Mouse (Mus musculus) naive thymus-derived CD4-positive, alpha-beta T cell, adult 2 months (primary cell): Measurements from ENCODE around the gene Sfxn2.

ENCODE experiments used
- DNase-seq: peaks from one replicate; pipeline ENCODE4 v3.0.0-alpha.2; 2011; ENCODE audit warnings: low read depth

The Sfxn2 gene

DNA sequence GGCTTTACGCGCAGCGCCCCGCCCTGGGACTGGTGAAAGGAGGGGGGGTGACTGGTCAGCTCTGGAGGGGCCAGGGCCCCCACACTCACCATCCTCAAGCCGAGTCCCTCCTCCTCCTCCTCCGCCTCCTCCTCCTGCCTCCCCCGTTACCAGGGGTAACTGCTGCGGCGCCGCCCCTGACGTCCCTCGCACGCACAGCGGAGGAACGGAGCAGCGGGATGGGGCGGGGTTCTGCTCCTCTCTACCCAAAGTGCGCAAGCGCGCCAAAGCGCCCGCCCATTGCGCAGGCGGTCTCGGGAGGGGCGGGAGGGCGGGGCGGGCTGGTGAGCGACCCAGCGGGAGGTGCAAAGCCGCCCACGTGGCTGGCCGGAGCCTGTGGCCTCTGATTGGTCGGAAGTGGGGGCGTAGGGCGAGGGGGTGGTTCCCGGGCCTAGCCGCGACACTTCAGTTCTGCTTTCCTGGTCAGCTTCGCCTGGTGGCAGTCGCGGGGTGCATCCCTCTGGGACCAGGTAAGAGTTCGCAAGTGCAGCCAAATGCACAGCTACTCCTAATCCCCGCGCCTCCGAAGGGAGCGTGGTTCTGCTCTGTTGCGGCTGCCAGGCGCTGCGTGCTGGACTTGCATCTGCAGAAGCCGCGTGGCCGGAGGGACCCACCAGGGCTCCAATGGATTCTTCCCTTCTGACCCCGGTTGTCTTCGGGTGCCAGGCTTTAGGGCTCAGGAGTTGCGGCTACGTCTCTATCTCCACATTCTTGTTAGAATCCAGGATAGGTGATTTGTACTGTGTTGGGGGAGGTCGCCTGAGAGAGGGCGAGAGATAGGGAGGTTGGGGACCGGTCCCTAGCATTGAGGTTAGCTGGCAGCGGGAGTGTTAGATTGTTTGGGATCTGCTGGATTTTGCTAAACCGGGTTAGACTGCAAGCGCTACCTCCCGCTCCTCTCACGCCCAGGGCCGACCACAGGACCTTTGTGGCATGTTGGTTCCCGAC, at the start of gene Sfxn2, which contains the start of gene Arl3:
Gene Sfxn2, plus strand, starts transcription at position 415 of the 987 bp plus-strand sequence.
Gene Arl3, minus strand, starts transcription at position 248 of the 987 bp plus-strand sequence.
- peak; percentile 97 for DNase-seq

DNA sequence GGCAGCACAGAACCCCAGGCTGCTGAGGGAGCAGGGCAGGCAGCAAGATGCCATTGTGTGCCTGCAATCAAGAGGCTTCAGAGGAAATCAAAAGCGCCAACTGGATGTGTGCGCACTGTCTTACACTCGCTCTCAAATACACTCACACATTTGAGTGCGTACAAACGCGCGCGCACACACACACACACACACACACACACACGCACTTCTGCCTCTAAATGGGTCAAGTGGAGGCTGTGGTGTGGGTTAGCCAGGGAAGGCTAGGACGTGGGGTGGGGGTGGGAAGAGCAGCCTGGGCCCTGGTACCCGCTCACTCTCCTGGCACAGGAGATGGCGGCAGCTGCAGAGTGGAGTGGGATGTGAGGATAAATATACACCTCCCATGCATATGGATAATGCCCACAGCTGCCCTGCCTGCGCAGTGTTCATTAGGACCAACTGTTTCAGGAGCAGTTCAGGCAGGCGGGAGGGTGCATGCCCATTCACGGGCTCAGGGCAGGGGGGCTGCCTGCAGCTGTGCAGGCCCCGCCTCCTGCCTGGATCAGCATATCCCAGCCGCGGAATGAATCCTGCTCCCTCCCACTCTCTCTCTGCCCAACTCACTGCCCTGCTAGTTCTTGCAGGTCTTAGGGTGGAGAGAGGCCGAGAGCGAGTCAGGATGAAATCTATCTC, 49.5 kb upstream of the Sfxn2 start:
- peak; percentile 48 for DNase-seq

DNA sequence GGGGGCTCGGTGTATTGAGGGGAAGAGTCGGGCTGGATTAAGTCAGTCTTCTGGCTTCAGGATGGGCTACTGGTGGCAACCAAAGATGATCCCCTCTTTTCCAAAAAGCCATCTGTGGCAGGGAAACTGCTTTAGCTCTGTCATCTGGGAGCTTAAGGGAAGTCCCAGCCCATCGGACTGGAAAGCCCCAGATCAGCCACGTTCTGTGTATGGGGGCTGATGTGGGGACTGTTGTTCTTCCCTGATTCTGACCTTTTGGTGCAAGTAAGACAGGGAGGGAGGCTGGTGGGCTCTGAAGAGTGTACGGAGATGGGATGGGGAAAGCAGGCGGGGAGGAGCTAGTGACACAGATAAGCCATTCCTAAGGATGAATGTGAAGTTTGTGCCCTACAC, 49.0 kb upstream of the Sfxn2 start:
- peak; percentile 19 for DNase-seq

DNA sequence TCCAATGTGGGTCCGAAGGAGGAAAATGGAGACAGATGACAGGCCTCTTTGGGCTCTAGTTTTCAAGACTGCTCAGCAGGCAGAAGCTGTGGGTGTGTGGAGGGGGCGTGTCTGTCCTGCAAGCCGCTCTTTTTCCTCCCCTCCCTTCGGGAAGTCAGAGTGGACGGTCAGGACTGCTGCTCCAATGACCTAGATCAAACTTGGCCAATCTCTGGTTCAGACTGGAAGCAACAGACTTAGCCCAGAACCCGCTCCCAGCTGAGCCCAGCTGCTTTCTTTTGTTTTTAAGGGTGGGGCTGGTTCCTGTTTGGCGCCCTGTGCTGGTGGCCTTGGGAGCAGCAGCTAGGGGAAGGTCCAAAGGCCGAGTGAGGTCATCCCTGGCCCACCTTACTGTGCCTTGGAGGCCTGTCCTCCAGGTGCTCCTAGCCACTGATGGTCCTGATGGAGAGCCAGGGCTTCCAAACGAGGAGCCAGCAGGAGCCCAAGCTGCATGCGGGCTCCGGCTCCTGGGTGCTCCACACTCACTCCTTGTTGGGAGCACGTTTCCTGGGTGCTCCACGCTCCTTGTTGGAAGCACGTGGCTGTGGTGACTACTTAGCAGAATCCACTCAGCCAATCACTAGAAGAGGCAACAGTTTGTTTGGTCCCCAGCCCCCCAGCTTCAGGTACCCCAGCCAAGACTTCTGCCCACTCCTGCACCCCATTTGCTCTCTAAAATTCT, 48.4 kb upstream of the Sfxn2 start:
- peak; percentile 28 for DNase-seq

DNA sequence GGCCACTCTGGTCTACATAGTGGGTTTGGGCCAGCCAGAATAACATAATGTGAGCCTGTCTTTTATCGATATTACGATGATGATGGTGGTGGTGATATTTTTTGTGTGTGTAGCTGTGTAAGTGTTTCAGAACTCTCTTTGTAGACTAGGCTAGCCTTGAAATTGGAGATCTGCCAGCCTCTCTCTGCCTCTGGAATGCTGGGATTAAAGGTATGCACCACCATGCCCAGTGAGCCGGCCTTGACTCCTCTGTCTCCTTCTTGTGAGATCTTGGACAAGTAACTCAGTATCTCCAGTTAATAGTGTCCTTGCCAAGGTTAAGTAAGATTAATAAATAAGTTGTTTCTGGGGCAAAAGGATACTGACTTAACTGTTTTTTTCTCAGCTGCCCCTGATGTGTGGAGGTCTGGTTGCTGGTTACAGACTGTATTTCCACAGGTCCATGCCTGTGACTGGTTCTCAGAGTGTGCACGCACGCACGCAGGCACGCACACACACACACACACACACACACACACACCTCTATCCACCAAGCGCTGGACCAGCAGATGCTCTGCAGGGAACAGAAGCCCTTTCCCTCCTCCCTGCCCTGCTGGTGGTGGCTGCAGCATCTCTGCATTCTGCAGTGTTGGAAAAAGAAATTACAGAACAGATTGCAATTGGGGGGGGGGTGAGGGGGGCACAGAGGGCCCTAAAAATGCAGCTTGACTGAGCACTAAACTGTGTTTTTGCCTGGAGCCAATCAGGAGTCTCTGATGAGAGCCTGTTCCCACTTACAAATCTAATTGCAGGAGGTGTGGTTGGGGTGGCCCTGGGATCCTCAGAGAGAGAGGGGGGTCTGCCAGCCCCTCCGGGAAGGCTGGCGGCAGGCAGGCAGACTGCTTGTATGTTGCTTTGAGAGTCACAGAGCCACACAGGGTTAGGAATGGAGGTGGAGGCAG, 47.2 kb upstream of the Sfxn2 start:
- DNase-seq, result no peak

DNA sequence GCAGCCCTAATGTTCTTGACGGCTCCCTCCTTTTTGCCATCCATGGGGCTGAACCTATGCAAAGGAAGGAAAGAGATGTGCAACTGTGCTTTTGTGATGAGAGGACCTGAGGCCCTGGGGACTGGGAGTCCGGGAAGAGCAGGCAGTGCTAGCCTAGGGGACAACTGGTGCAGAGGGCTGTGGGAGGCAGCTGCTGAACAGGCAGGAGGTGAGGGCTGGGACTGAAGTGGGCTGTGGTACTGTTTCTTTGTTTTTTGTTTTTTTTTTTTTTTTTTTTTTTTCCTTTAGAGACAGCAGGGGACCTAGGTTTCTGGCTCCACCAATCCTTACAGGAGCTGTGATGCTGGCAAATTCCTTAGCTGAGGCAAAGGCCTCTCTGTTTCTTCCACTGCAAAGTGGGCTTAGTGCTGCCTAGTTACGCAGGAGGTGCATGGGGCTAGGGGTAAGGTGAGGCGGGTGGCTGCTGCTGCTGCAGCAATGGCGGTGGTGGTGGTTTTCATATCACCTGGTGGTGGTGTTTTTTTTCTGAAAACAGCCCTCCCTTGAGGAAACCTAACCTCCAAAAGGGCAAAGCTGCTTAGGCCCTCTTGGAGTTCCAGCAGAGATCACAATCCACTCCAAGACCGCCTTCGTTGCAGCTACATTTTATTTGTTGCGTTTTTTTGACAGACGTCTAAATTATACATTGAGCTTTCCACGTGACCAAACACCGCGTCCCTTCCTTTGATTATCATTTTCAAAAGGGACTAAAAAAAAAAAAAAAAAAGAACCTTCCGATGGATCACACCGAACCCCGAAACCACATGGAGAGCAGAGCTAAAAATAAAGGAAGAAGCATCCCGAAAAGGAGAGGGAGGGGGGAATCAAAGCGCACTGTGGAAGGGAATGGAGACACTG, 45.3 kb upstream of the Sfxn2 start:
- peak; percentile 35 for DNase-seq

DNA sequence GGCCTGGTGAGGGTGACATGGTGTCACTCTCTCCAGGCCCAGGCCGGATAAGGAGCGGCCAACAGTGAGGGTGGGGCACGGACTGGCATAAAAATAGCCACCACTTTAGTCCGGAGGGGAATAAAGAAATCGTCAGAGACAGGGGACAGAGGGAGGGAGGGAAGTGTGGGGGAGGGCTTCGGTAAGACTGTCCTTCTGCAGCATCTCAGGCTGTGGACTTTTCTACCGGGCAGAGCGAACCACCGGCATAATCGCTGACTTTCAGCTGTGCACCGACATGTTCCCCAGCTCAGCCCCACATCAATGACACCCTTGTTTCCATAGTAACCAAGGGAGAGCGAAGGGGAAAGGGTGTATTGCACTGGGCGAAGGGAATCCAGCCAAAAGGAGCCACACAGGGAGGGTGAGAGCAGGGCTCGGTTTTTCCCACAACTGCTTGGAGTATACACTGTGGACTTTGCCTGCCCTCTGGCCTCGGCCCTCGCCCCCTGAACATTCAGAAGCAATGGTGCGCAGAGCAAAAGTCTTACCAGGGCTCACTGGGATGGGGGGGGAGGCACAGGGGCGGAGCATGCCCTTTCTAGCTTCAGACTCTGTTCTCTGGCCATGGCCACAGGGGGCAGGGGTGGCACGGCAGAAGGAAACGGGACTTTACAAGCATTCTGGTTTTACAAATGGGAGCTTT, 44.5 kb upstream of the Sfxn2 start:
- DNase-seq, result peak; percentile 62

DNA sequence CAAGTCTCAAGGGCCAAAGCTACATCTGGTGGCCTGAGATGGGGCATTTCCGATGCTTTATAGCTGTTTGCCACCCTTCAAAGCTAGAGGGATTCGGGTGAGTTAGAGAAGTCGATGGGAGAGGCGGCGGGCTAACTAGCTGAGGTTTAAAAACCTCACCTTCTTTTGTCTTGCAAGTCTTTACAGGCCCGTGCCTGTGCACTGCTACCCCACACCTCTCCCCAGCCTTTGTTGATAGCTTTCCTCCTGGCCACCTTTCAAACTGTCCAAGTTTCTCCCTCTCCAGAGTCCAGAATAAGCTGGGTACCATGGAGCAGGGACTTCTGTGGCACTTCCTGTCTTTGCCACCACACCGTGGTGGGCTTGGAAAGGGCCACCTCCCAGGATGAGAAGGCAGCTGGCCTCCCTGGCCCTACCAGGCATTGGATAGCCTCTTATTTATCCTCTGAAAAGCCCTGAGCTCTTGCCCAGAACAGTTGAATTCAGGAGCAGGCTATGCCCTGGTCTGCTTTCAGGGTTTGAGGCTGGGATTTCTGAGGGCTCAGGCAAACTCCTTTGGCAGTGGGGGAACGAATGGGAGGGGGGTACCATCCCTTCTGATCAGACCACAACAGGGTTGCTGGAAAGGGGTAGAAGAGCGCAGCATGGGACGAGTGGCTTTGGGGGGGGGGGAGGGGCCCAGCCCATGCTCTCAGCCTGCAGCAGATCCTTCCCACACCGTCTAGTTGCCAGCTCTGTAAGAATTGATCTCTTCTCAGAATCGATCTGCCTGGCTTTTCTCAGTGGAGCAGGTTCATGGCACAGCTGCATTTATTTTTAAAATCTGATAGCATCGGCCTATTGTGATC, 43.3 kb upstream of the Sfxn2 start:
- no peak for DNase-seq

DNA sequence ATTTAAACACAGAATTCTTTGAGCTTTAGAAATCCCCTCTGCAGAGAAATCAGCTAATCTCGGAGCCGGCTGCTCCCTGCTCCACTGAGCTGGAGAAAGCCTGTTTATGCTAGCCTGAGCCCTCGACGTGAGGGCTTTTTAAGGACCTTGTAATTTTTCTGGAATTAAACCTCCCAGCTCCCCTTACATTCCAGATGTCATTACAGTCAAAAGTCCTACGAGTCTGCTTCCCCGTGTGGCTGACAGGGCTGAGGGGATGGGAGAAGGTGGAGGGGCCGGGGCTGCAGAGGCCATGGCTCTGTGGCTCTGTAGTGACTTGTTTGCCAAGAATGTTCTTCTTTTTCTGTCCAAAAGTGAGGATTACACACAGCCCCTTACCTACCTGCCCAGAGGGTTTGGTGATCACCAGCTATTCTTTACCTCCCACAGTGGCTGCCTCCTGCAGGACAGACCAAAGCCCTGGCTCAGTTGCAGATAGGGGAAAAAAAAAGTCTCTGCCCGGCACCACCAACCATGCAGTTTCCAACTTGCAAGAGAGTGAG, 42.6 kb upstream of the Sfxn2 start:
- no peak for DNase-seq

DNA sequence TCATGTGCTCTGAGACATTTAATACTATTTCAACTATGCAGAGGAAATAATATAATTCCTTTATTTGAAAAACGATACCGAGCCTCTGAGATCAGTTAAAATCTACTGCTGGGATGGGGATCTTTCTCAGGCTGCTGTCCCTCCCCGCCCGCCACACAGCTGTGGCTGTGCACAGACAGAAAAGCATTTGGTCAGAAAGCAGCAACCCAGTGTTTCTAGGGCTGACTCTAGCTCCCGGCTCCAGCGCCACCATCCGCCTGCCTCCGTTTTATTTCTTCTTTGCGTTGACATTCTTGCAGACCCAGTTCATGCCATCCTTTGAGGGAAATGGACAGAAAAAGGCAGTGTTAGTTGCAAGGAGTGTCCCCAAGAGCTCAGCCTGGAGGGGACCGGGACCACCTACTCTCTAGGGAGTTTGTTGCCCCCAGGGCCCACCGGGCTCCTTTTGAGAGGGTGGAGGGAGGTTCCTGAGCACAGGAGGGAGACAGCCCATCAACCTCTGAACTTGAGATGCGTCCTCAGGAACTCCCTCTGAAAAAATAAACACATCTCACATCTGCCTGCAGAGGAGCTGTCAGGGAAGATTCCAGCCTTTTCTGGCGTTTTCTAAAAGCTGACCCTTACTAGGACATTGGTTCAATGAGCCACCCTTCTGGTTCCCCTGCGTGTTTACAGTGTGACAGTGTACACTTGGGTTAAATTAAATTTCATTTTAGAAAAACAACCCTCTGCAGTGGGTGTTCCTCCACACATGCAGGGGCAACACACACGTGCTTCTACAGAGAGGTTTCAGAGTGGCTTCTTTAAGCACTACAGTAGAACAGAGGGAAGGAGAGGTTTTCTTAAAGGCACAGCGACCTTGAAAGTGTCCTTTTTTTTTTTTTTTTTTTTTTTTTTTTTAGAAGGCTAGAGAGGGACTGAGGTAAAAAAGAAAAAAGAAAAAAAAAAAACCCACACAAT, 41.8 kb upstream of the Sfxn2 start:
- DNase-seq, result no peak

DNA sequence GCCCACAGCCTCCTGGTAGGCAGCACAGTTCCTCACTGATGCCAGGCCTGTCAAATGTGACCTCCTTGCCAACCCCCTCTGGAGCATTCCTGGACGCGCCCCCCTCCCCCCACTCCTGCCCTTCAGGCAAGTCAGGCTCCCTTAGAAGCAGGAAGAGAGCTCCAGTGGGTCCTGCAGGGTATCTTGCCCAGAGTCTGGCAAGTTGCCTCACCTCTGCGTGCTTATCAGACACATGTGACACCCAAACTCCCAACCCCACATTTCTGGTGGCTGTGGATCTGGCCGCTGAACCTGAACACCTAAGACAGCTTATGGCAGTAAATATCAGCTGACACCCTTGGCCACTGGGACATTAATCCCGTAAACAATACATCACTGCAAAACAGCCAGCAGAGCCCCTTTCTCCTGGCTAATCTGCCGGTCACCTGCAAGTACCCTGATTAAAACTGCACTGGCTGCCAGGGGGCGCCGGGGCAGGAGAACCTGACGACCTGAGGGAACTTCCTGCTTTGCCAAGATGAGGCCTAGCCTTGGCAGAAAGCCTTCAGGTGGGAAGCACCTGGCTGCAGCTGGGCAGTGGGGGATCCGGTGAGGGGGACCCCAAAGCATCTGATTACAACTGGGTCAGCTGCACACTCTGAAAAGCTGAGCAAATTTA, 41.0 kb upstream of the Sfxn2 start:
- DNase-seq, result no peak

DNA sequence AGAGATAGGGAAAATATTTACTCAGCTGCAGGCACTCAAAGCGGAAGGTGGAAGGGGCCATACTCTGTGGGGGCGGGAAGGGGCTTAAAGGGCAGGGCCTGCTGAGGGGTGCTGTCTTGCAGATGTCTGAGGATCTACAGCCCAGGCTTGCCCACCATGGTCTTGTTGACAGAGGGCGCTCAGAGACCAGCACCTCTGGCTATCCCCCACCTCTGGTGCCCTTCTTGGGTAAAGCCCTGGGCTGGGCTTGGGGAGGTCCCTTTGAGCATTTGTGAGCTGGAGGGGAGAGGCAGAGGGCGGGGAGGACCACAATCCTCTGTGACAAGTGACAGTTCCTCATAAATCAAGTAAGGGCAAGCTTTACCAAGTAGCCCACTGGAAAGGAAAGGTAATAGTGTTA, 40.1 kb upstream of the Sfxn2 start:
- DNase-seq, result no peak

DNA sequence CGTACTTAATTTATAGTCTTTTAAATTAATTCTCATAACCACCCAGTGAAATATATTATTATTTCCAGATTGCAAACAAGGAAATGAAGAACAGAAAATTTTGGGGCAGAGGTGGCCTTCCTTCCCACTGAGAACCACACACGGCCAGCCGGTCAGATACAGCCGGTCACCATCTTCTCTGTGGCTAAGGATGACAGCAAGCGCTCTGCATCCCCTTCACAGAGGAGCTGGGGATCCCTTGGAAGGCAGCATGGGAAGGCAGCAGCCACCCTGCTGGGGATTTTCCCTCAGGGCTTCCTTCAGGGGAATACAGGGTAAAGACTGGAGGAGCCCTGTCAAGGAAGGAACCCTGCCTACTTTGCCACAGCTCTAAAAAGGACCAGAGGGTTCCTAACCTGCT, 39.6 kb upstream of the Sfxn2 start:
- DNase-seq, result no peak

DNA sequence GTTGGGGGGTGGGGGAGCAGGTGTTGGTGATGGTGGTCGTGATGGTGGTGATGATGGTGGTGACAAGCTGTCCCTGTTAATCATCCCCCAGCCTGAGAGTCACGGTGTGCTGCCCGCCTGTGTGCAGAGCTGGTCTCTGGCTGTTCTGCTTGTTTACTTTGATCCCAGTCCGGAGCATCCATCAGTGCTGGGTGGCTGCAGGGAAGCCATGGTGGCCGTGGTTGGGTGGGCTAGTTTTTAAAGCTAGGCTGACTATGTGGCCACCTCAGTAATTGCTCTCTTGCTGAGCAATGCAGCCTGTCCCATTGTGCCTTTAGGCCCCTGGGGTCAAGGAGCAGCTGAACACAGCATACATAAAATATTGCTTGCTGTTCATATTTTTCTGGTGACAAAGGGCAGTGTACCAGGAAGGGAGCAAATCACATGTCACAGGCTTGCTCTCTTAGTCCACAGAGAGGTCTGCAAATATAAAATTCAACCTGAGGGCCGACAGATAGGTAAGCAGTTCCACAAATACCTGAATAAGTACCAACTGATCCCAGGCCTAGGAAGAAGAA, 38.5 kb upstream of the Sfxn2 start:
- DNase-seq, result no peak

DNA sequence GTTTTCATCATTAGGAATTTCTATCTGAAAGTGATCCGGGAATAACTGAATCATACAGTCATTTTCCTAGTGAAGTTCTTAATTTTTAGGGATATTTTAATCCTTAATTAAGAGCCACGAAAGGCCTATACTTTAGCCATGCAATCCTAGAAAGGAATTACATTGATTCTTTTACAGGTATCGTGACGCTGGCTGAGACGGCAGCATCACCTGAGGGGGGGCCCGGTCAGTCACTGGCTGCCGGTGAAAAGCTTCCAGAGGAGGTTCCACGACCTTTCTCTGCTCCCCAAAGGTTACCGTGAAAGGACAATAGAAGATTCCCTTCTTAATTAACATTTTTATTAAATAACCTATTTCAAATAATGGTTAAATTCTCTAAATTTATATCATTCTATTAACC, 35.8 kb upstream of the Sfxn2 start:
- no peak for DNase-seq

DNA sequence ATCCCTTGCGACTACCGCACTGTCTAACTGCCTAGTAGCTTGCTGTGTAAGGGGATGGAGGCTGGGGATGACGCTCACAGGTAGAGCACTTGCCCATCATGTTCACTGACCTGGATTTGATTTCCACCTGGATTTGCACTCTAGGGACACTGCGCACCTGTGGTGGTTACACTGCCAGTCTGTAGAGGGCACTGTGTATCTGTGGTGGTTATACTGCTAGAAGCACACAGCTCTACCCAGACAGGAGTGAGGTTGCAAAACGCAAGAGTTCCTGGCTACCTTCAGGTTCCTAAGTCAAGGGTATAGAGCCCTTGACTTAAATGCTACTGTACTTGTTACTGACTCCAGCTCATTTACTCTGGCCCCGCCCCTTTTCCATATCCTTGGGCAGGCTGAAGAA, 35.0 kb upstream of the Sfxn2 start:
- no peak for DNase-seq
